Comparison of ENCODE assay signal across 14 mouse cellular contexts in genomic region chr6:122743353-122743752, GRCm38 (mm10). TPM values are rescaled to one million over a fixed set of nuclear protein-coding genes. Genes with fewer than 3 reads are reported as not detected.
A peak's percentile ranks its signal among the peaks of the same experiment; 100 is the strongest.
DNase-seq lines count a peak whose midpoint lies in the region; ATAC-seq and TF ChIP-seq lines count a peak whose summit lies in the region.
"Had no signal": no experiment of that assay in that cellular context is flagged by ENCODE, and none has a peak within 500 bp of the region (broad histone marks: within the 10 kb centered on the region; RNA-seq: fewer than 3 reads in every experiment).

No protein-coding gene starts in this region.

- no peak; the same call in 1 of the 2 replicates for ATAC-seq in forebrain, postnatal 0 days
- ATAC-seq in intestine, postnatal 0 days: no peak

- in situ Hi-C loops in ES-E14 (cut with MboI; ENCODE audit: low sequenced_read_pairs in 2 of 2, unreplicated experiment in 2 of 2): loop anchor here in 1 of 2 experiments (25.0 kb wide), 1 partner anchor 406 kb away; the partner anchor contains the start of gene Phc1

- peaks cover 4% of the 10 kb centered on the region; the same call in 1 of the 2 replicates for H3K4me1 ChIP-seq in forebrain, postnatal 0 days (ENCODE audit: insufficient read depth)
- H3K4me1 ChIP-seq in forebrain, embryonic 10.5 days: peaks cover 59% of the 10 kb centered on the region
- H3K4me1 ChIP-seq in ES-E14 (ENCODE audit: control insufficient read depth in 2 of 2, insufficient read depth in 2 of 2, low read length in 2 of 2, poor library complexity in 1 of 2): peaks cover 2 to 9% of the 10 kb centered on the region in 2 experiments; a peak in 2 of 4 replicates
- peaks cover 7% of the 10 kb centered on the region for H3K4me1 ChIP-seq in limb, embryonic 10.5 days
- no peaks in the 10 kb centered on the region for H3K4me1 ChIP-seq in intestine, postnatal 0 days (replicated peaks; ENCODE audit: control insufficient read depth, insufficient read depth, low read length)

- DNase-seq in forebrain, postnatal 0 days: no peak
- no peak for DNase-seq in forebrain, embryonic 10.5 days (ENCODE audit: extremely low spot score, low spot score)
- DNase-seq in CD4-positive helper T cell, adult 2 months (ENCODE audit: low read depth, low spot score): peak; percentile 53
- no peak for DNase-seq in ES-E14 (ENCODE audit: low read depth, low spot score)
- peak; percentile 40 for DNase-seq in limb, embryonic 10.5 days (ENCODE audit: low spot score)
- DNase-seq in spleen, postnatal 36 days (ENCODE audit: low spot score in 2 of 2): no peak
- no peak for DNase-seq in c-Kit-positive CD71-positive TER-119-positive erythroid progenitor cells, embryonic 14.5 days (ENCODE audit: low spot score)
- DNase-seq: adrenal gland, postnatal 25 days; lung, adult 18-20 months; right cerebral cortex, postnatal 14 days had no signal

- H3K27ac ChIP-seq in forebrain, postnatal 0 days (ENCODE audit: low read depth, low read length): no peak overlapping the region
- H3K27ac ChIP-seq in forebrain, embryonic 10.5 days: no peak overlapping the region
- peak overlapping the region; percentile 29 for H3K27ac ChIP-seq in ES-E14 (ENCODE audit: insufficient read depth, low read depth, low read length, poor library complexity, severe bottlenecking)
- no peak overlapping the region for H3K27ac ChIP-seq in limb, embryonic 10.5 days
- no peak overlapping the region for H3K27ac ChIP-seq in intestine, postnatal 0 days (ENCODE audit: low read depth, low read length)
- H3K27ac ChIP-seq: heart, embryonic 13.5 days; kidney, postnatal 0 days had no signal

- TF ChIP-seq CTCF in forebrain, postnatal 0 days (IDR thresholded peaks at IDR 0.05; ENCODE audit: low read depth): peak; percentile 20; the same call in 1 of the 2 replicates
- TF ChIP-seq CTCF in intestine, postnatal 0 days (IDR thresholded peaks at IDR 0.05; ENCODE audit: low read depth): no peak

- H3K27me3 ChIP-seq in forebrain, postnatal 0 days (ENCODE audit: insufficient read depth, low read length): peaks cover 8% of the 10 kb centered on the region; the same call in 1 of the 2 replicates
- peaks cover 55% of the 10 kb centered on the region for H3K27me3 ChIP-seq in forebrain, embryonic 10.5 days (ENCODE audit: poor library complexity, severe bottlenecking)
- H3K27me3 ChIP-seq in limb, embryonic 10.5 days (ENCODE audit: low read depth, poor library complexity, severe bottlenecking): peaks cover 58% of the 10 kb centered on the region
- H3K27me3 ChIP-seq in intestine, postnatal 0 days (replicated peaks; ENCODE audit: control insufficient read depth, insufficient read depth, low read length): peaks cover 20% of the 10 kb centered on the region

- 27% methylated on average over 11 of the region's 11 CpGs for WGBS in forebrain, postnatal 0 days
- WGBS in forebrain, embryonic 10.5 days: 17% methylated on average over 11 of the region's 11 CpGs
- WGBS in limb, embryonic 10.5 days: 14% methylated on average over 11 of the region's 11 CpGs
- 42% methylated on average over 11 of the region's 11 CpGs for WGBS in intestine, postnatal 0 days

- no peaks in the 10 kb centered on the region for H3K36me3 ChIP-seq in forebrain, postnatal 0 days (ENCODE audit: insufficient read depth)
- H3K36me3 ChIP-seq in forebrain, embryonic 10.5 days (replicated peaks): no peaks in the 10 kb centered on the region
- peaks cover 20% of the 10 kb centered on the region for H3K36me3 ChIP-seq in ES-E14 (ENCODE audit: control insufficient read depth, insufficient read depth, low read length, poor library complexity, severe bottlenecking)
- H3K36me3 ChIP-seq in limb, embryonic 10.5 days: no peaks in the 10 kb centered on the region
- H3K36me3 ChIP-seq in intestine, postnatal 0 days (ENCODE audit: control insufficient read depth, insufficient read depth): no peaks in the 10 kb centered on the region
- H3K36me3 ChIP-seq: heart, embryonic 13.5 days had no signal

- H3K9me3 ChIP-seq in forebrain, postnatal 0 days (ENCODE audit: low read length): no peaks in the 10 kb centered on the region
- H3K9me3 ChIP-seq in forebrain, embryonic 10.5 days: no peaks in the 10 kb centered on the region
- H3K9me3 ChIP-seq in ES-E14 (ENCODE audit: control insufficient read depth, insufficient read depth, low read depth, low read length): no peaks in the 10 kb centered on the region
- no peaks in the 10 kb centered on the region for H3K9me3 ChIP-seq in limb, embryonic 10.5 days (replicated peaks)
- H3K9me3 ChIP-seq in intestine, postnatal 0 days (ENCODE audit: control insufficient read depth): no peaks in the 10 kb centered on the region
- H3K9me3 ChIP-seq: heart, embryonic 13.5 days had no signal

- no peak overlapping the region for H3K4me3 ChIP-seq in forebrain, postnatal 0 days (ENCODE audit: low read depth, low read length)
- no peak overlapping the region for H3K4me3 ChIP-seq in forebrain, embryonic 10.5 days
- peak overlapping the region; percentile 86 to 89 for H3K4me3 ChIP-seq in ES-E14 (ENCODE audit: insufficient read depth in 1 of 2, low read depth in 1 of 2, low read length in 2 of 2, poor library complexity in 1 of 2, severe bottlenecking in 1 of 2)
- no peak overlapping the region for H3K4me3 ChIP-seq in limb, embryonic 10.5 days
- H3K4me3 ChIP-seq in intestine, postnatal 0 days (ENCODE audit: low read depth, low read length): no peak overlapping the region

- no peak overlapping the region for H3K9ac ChIP-seq in forebrain, postnatal 0 days
- peak overlapping the region; percentile 58; the same call in 1 of the 2 replicates for H3K9ac ChIP-seq in ES-E14 (ENCODE audit: insufficient read depth, low read depth, low read length, poor library complexity, severe bottlenecking)
- H3K9ac ChIP-seq in intestine, postnatal 0 days (ENCODE audit: low read depth, low read length): no peak overlapping the region
- H3K9ac ChIP-seq: heart, embryonic 13.5 days had no signal

- peak overlapping the region; percentile 19 for H3K4me2 ChIP-seq in forebrain, postnatal 0 days (ENCODE audit: low read depth)
- H3K4me2 ChIP-seq in intestine, postnatal 0 days (replicated peaks; ENCODE audit: low read depth): no peak overlapping the region

TF ChIP-seq in ES-E14, 5 proteins besides CTCF, POLR2A, EP300 and RAD21:
- TF ChIP-seq ZC3H11A (IDR thresholded peaks at IDR 0.05; ENCODE audit: borderline replicate concordance, low read depth, low read length): no peak
- no peak for TF ChIP-seq MAFK (IDR thresholded peaks at IDR 0.05; ENCODE audit: insufficient read depth, low read depth, low read length)
- TF ChIP-seq ZNF384 (IDR thresholded peaks at IDR 0.05; ENCODE audit: low read depth, low read length): no peak
- no peak for TF ChIP-seq CHD2 (IDR thresholded peaks at IDR 0.05; ENCODE audit: low read depth, low read length)
- no peak for TF ChIP-seq HCFC1 (IDR thresholded peaks at IDR 0.05; ENCODE audit: borderline replicate concordance, insufficient read depth, low read length)

RNA-seq across cellular contexts. Expression of gene Nanog, which starts 36.1 kb away (rescaled TPM):
- total RNA-seq in forebrain, postnatal 0 days (2014; rRNA removed): not detected in 2 replicates
- 0.07 TPM in 1 of 2 replicates, not detected in the other for polyA plus RNA-seq in forebrain, postnatal 0 days (2015; fragmentation: Nextera tagmentation; extraction: Ambion mirVana)
- 0.15 and 0.47 TPM in 2 replicates for polyA plus RNA-seq in forebrain, embryonic 10.5 days (2016; fragmentation: Nextera tagmentation; extraction: Ambion mirVana)
- 89.3 and 138 TPM in 2 replicates for total RNA-seq in ES-E14 (2012; rRNA removed)
- 0.11 TPM in 1 of 2 replicates, not detected in the other for polyA plus RNA-seq in limb, embryonic 10.5 days (2016; fragmentation: Nextera tagmentation; extraction: Ambion mirVana)
- polyA plus RNA-seq in intestine, postnatal 0 days (2015; fragmentation: Nextera tagmentation; extraction: Ambion mirVana): 0.08 and 0.12 TPM in 2 replicates
- total RNA-seq: adrenal gland, postnatal 25 days; left cerebral cortex, adult 2 months had no signal
- polyA plus RNA-seq: kidney, postnatal 0 days had no signal

RNA-seq across cellular contexts. Expression of gene Slc2a3, which starts 58.1 kb away (rescaled TPM):
- total RNA-seq in forebrain, postnatal 0 days (2014; rRNA removed): 68.9 and 78.2 TPM in 2 replicates
- polyA plus RNA-seq in forebrain, postnatal 0 days (2015; fragmentation: Nextera tagmentation; extraction: Ambion mirVana): 27.3 and 41.6 TPM in 2 replicates
- polyA plus RNA-seq in forebrain, embryonic 10.5 days (2016; fragmentation: Nextera tagmentation; extraction: Ambion mirVana): 67.3 and 70.7 TPM in 2 replicates
- 890 and 1,987 TPM in 2 replicates for total RNA-seq in ES-E14 (2012; rRNA removed)
- 61.3 and 74.0 TPM in 2 replicates for polyA plus RNA-seq in limb, embryonic 10.5 days (2016; fragmentation: Nextera tagmentation; extraction: Ambion mirVana)
- 2.9 TPM in 2 replicates for polyA plus RNA-seq in intestine, postnatal 0 days (2015; fragmentation: Nextera tagmentation; extraction: Ambion mirVana)

Comparison
In these comparisons a context has a peak if more than half of its experiments do, and no peak if none do; other contexts are left out.
1. DNase-seq: peak in CD4-positive helper T cell, adult 2 months (single experiment) and limb, embryonic 10.5 days (single experiment); none in forebrain, postnatal 0 days (single experiment), forebrain, embryonic 10.5 days (single experiment), ES-E14 (single experiment), spleen, postnatal 36 days (0 of 2) and c-Kit-positive CD71-positive TER-119-positive erythroid progenitor cells, embryonic 14.5 days (single experiment).
2. H3K4me3 ChIP-seq: peak in ES-E14 (2 of 2); none in forebrain, postnatal 0 days (single experiment), forebrain, embryonic 10.5 days (single experiment), limb, embryonic 10.5 days (single experiment) and intestine, postnatal 0 days (single experiment).